Mouse (Mus musculus): ENCODE measurements at regions not wholly inside any gene's neighbourhood (a gene's known extent, or its start where the extent isn't known, plus 50 kb on each side); places are given as distances from the start of the nearest gene placed in this dataset.

GRCm38 (mm10) chr3:53393945-53394344, 69.2 kb downstream of the Nhlrc3 start:
- no peak for DNase-seq
- intact Hi-C loops (cut with DNase I), result no loop called here

DNA sequence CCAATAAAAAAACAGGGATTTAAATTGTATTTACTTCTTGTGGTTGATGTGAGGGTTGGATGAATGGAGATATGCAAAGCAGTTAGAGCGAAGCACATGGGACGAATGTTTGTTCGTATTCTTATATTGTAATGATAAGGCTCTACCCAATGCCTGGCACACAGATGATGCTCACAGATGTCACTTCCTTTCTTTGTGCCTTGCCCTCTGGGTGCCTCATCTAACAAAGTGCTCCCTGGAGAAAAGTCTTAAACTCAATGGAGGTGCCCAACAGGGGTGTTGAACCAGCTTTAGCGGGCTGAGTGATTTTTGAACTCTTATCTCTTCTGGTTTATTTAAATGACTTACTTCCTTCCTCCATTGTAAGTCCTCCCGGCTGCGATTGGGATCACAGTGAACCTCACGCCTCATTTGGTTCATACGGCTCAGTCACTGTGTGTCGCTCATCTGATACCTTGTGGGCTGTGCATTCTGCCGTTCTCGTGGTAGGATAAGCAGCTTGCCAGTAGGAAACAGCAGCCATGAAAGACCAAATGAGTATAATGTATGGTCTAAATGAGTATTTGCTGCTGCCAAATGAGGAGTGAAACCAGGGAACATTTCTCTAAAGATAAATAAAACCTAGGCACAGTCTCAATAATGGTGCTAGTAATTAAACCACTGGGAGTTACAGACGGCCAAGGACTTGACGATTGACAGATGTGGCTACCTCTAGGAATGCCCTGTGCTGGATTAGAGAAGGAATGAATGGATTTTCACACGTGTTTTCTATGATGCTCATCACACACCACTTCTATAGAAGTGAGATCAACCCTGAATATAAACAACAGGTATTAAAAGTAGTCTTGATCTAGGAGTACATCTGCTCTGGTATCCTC, 81.2 kb downstream of the Nhlrc3 start:
- no peak for DNase-seq
- intact Hi-C loops (cut with DNase I), result no loop called here

DNA sequence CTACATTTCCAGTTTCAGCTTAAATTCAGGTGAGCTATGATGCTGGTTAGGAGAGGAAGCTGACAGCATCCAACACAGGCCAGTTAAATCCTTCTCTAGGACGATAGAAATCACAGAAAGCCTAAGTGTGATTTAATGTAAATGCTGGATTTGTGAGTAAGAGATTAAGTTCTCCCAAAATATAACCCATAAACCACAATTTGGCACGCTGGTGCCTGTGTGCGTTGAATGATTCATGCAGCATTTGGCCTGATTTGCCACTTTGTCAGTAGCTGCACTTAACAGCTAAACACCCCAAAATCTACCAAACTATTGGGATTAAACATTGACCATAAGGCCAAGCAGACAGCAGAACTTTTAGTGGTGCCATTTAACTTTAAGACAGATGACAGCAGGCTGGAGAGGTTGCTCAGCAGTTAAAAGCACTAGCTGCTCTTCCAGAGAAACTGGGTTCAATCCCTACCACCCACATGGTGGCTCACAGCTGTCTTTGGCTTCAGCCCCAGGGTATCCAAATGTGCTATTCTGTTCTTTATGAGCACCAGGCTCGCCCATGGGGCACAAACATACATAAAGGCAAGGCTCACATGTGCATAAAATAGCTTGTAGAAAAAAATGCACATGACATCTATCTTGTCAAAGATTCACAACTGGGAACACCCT, 83.5 kb downstream of the Nhlrc3 start:
- intact Hi-C loops (cut with DNase I), result no loop called here
- DNase-seq, result no peak

DNA sequence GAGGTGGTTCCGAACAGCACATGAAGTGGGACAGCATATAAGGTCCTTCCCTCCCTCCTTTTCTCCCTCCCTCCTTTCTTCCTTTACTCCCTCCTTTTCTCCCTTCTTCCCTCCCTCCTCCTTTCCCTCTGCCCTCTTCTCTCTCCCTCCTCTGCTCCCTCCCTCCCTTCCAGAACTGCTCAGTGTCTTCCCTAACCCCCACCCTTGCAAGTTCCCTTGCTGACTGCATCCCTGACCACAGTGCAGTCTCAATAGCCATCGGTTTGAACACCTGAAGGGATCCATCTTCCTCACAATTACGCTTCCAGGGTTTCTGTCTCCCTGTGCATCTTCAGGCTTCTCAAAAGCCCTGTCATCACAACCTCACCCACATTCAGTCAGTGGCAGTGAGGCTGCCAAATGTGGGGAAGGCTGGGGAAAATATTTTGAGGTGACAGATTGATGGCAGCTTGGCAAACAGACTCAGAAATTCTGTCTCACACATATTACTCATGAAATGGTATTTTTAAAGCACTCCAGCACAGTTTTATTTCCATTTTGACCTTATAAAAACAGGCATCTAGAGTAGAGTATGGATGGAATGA, 86.2 kb downstream of the Nhlrc3 start:
- no peak for DNase-seq
- intact Hi-C loops (cut with DNase I), result no loop called here

- intact Hi-C loops (cut with DNase I), result no loop called here
- DNase-seq, result peak; percentile 4 to 6
Measured at GRCm38 (mm10) chr3:53372887-53373286, 90.2 kb downstream of the Nhlrc3 start.

- intact Hi-C loops (cut with DNase I), result no loop called here
- DNase-seq, result no peak
Measured at GRCm38 (mm10) chr3:53371910-53372309, 91.2 kb downstream of the Nhlrc3 start.

DNA sequence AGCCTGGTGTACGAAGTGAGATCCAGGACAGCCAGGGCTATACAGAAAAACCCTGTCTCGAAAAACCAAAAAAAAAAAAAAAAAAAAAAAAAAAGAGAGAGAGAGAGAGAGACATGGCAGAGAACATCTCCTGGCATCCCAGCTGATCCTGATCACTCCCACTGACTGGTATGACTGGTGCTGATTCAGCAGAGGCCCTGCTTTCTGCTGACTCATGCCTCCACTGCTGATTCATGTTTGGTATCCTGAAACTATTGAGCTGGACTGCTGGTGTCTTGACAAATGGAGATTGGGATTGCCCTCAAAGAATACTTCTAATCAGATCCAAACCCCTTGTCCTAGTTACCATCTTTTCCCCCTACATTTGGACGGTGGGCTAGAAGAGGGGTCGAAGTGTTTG, 101.9 kb downstream of the Nhlrc3 start:
- intact Hi-C loops (cut with DNase I), result no loop called here
- no peak for DNase-seq

DNA sequence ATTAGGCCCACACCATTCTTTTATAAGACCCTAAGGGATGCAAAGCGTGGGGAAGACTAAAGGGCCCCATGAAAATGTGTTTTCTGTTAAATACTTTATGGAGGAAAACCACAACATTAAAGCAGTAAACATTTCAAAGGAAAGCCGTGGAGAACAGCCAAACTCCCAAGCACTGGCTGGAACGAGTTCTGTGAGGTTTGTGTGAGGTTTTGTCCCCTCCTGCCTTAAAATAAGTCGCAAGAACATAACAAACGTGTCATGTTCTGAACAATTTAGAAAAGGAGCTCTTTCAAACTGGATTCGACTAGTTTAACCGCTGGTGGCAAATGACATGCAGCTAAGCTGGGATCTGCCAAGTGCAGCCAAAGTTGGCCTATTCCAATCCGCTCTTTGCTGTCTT, 109.4 kb downstream of the Nhlrc3 start:
- DNase-seq, result no peak
- intact Hi-C loops (cut with DNase I), result no loop called here

GRCm38 (mm10) chr3:53353282-53353681, 109.8 kb downstream of the Nhlrc3 start:
- no peak for DNase-seq
- intact Hi-C loops (cut with DNase I), result no loop called here

DNA sequence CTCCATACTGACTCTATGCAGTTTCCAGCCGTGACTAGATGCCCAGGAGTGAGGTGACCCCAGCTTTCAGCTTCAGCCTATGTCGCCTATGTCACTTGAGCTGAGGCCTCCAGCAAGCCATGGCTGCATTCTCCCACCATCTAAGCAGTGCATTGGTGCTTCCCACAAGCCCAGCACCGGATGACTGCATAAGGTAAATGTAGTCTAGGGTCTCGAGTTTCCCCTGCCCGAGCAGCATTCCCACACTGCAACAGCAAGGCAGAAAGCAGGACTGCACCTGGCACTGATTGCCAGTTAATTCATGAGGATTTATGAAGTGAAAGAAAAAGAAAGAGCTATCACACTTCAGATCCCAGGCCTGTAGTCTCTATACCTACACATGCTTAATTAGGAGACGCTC, 119.5 kb downstream of the Nhlrc3 start:
- intact Hi-C loops (cut with DNase I), result no loop called here
- no peak for DNase-seq

DNA sequence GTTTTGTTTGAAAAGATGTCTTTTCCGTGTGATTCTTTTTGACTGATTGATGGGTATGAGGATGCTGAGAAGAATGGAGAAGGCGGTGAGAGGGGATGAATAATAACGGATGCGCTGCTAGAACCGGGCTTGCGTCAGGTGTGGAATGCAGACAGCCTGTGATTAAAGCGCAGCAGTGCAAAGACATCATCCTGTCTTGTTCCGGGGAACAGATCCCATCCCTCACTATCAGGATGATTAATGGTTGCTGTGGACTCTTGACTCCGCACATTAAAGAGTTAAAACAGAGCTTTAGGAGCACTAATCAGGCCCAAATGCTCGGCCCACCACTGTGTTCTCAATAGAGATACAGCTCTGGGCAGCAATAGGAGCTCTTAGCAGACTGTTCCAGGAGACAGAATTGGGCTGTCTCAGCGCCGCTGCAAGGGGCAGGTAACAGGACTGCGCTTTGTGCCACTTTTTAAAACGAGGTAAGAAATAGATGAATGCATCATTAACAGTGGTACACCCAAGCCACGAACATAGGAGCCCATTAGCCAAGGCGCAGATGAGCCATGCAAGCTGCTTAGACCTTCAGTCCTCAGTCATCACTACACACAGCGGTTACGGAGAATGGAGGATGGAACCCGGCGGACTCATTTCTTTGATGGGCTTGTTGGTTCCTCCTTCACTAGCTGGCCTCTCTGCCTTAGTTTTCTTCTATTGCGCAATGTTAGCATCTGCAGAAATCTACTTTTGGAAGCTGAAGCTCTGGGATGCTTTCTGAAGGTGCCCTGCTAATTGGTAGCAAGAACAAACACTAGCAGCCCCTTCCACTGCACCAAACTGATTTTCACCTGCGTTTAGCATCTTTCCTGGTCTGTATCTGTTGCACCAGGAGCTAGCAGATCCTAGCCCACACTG, 121.6 kb downstream of the Nhlrc3 start:
- intact Hi-C loops (cut with DNase I), result no loop called here

DNA sequence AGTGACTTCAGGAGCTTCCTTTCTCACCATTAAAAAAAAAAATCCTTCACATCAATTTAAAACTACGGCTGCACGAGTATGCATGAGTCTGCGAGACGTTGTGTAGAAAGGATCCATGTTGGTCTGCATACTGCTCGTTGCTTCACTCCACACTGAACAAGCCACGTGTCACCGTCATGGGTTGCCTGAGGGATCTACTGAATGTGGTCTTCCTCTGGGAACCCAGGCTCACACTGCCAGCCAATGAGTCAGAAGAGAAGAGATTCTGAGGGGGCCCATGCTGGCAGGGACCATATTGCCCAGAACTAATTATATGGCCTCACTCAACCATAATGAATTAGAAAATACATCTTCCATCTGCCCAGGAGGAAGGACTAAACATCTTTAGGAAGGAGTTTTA, 124.6 kb downstream of the Nhlrc3 start:
- no peak for DNase-seq
- intact Hi-C loops (cut with DNase I), result no loop called here

More for the DNA sequence above, 121.6 kb downstream of the Nhlrc3 start:
- no peak for DNase-seq

DNA sequence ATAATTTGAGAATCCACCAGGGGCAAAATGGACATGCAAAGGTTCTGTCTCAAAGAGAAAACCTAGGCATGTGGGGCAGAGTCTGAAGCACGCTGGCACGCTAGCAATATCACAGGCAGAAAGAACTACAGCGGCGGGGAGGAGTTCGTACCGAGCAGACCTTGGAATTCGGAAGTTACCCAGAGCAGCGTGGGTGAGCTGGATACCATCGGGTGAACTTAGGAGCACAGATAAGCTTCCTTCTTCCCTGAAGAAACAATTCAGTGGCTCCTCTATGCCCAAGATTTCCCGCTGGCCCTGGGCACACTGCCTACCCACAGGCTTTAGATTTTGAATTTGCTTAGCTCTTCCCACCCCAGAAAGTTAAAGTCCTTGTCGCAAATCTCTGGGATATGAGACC, 129.1 kb downstream of the Nhlrc3 start:
- intact Hi-C loops (cut with DNase I), result no loop called here
- DNase-seq, result peak; percentile 6 to 10

- DNase-seq, result peak; percentile 4 to 35
- intact Hi-C loops (cut with DNase I), result loop anchor here (1.0 kb wide), 2 partner anchors 296 to 300 kb away; no protein-coding TSS in a partner anchor
Measured at GRCm38 (mm10) chr3:53329528-53329927, 133.6 kb downstream of the Nhlrc3 start.

GRCm38 (mm10) chr3:53327424-53327823, 135.7 kb downstream of the Nhlrc3 start:
- intact Hi-C loops (cut with DNase I), result no loop called here
- no peak for DNase-seq

DNA sequence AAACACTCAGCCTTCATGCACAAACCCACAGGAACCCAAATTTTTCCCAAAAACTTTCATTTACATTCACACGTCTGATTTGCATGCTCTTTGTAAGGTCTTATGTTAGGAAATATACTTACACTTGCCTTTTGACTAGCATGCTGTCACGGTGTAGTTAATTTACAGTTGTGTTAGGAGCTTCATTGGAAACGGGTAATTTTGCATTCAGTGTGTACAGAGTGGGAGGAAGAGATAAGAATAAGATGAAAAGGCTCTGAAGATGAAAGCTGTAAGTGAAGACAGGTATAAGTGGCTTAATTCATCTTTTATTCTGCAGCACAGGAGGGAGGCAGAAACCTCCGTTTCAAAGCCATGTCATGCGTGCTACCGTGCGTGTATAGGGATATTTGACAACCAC, 136.2 kb downstream of the Nhlrc3 start:
- DNase-seq, result no peak
- intact Hi-C loops (cut with DNase I), result no loop called here

DNA sequence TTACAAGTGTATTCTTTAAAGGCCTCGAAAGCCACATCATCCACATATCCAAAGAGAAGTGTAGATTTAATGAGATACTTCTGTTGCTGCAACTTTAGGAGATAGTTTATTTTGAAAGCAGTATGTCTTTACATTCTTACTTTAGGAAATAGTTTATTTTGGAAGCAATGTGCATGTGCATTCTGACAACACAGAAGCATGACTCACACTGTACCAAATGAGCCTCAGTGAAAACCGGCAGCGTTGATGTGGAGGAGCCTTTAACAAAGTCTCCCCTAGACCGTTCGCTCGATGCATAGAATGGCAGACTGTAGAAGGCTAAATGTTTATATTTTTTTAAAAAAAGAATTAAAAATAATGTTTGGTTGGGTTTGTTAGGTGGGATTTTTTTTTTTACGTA, 138.1 kb downstream of the Nhlrc3 start:
- intact Hi-C loops (cut with DNase I), result no loop called here
- no peak for DNase-seq

GRCm38 (mm10) chr3:53324386-53324785, 138.7 kb downstream of the Nhlrc3 start:
- intact Hi-C loops (cut with DNase I), result no loop called here
- DNase-seq, result no peak

DNA sequence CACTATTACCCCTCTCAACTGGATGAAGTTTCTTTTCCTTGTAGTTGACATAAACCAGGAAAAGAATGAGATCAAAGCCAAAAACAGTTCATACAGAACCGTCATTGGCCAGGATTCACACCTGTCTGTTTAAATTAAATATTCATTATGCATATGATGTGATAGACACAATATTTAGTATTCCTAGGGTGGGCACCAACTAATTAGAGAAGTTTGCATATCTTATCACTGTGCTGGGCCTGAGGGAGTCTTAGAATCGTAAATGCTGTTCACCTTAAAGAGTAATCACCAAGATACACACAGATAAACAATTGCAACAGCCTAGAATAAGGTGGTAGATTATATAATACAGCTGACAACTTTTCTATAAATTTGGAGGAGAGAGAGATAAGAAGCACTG, 147.7 kb downstream of the Nhlrc3 start:
- DNase-seq, result no peak
- intact Hi-C loops (cut with DNase I), result no loop called here
